Mouse (Mus musculus) heart, embryonic 11.5 days (tissue): ENCODE measurements at regions not wholly inside any gene's neighbourhood (a gene's known extent, or its start where the extent isn't known, plus 50 kb on each side); places are given as distances from the start of the nearest gene placed in this dataset.

ENCODE experiments used
- ATAC-seq: fragments of 200-750 bp; cut with Nextera tagmentation; replicated peaks from 2 replicates; pipeline ENCODE4 v1.8.0; 2017; ENCODE audit warnings: moderate library complexity; ENCODE audit not compliant: insufficient number of reproducible peaks, low FRiP score, low TSS enrichment
- H3K27ac ChIP-seq: fragments of 300-500 bp; sonication (generic); 2 replicates; pipeline ENCODE4 v1.5.1; 2014; ENCODE audit warnings: mild to moderate bottlenecking, low read depth, low read length
- H3K27me3 ChIP-seq: fragments of 300-500 bp; sonication (generic); 2 replicates; pipeline ENCODE4 v1.6.1; 2014; ENCODE audit warnings: mild to moderate bottlenecking, low read length, mixed read lengths; ENCODE audit not compliant: control insufficient read depth, insufficient read depth
- H3K36me3 ChIP-seq: fragments of 300-500 bp; sonication (generic); 2 replicates; pipeline ENCODE4 v1.6.1; 2014; ENCODE audit warnings: mild to moderate bottlenecking, low read length, moderate library complexity, mixed read lengths; ENCODE audit not compliant: control insufficient read depth, insufficient read depth
- H3K4me1 ChIP-seq: fragments of 300-500 bp; sonication (generic); 2 replicates; pipeline ENCODE4 v1.6.1; 2014; ENCODE audit warnings: low read length; ENCODE audit not compliant: control insufficient read depth, insufficient read depth
- H3K4me2 ChIP-seq: fragments of 300-500 bp; sonication (generic); 2 replicates; pipeline ENCODE4 v1.6.1; 2014; ENCODE audit warnings: mild to moderate bottlenecking, moderate library complexity
- H3K4me3 ChIP-seq: fragments of 300-500 bp; sonication (generic); 2 replicates; pipeline ENCODE4 v1.5.1; 2014; ENCODE audit warnings: low read depth, low read length
- H3K9ac ChIP-seq: fragments of 300-500 bp; sonication (generic); 2 replicates; pipeline ENCODE4 v1.6.1; 2014; ENCODE audit warnings: mild to moderate bottlenecking, low read depth, low read length, moderate library complexity
- H3K9me3 ChIP-seq: fragments of 300-500 bp; sonication (generic); replicated peaks from 2 replicates; pipeline ENCODE4 v1.6.1; 2016; ENCODE audit warnings: low read length; ENCODE audit not compliant: control insufficient read depth
- WGBS: fragments of 180-500 bp; shearing (Covaris S2); extraction: QIAGEN DNeasy Blood & Tissue Kit; methylation state at CpG from one replicate; pipeline ENCODE4 v1.1.7; 2014; ENCODE audit not compliant: insufficient replicate concordance; 5-methylcytosine and 5-hydroxymethylcytosine counted together

GRCm38 (mm10) chr11:56269915-56270493, 229.2 kb upstream of the Nmur2 start:
- Histone ChIP-seq H3K9ac (no peak overlapping the region), H3K9me3 (no peaks in the 10 kb centered on the region), H3K27ac (no peak overlapping the region), H3K4me2 (no peak overlapping the region), H3K27me3 (no peaks in the 10 kb centered on the region), H3K4me1 (peaks cover 4% of the 10 kb centered on the region; the same call in 1 of the 2 replicates), H3K4me3 (no peak overlapping the region), H3K36me3 (no peaks in the 10 kb centered on the region)
- ATAC-seq = no peak
- WGBS = 21% methylated on average over 3 of the region's 3 CpGs

GRCm38 (mm10) chr11:56262726-56263125, 221.9 kb upstream of the Nmur2 start:
- ATAC-seq = no peak
- Histone ChIP-seq H3K27me3 (no peaks in the 10 kb centered on the region), H3K27ac (no peak overlapping the region), H3K4me1 (no peaks in the 10 kb centered on the region), H3K4me3 (no peak overlapping the region), H3K36me3 (no peaks in the 10 kb centered on the region), H3K9me3 (no peaks in the 10 kb centered on the region), H3K9ac (no peak overlapping the region), H3K4me2 (no peak overlapping the region)
- 84% methylated on average over 10 of the region's 10 CpGs for WGBS

GRCm38 (mm10) chr11:56256356-56256755, 215.5 kb upstream of the Nmur2 start:
- no peaks in the 10 kb centered on the region for H3K4me1 ChIP-seq
- H3K27me3 ChIP-seq = no peaks in the 10 kb centered on the region
- no peak overlapping the region for H3K4me3 ChIP-seq
- no peak overlapping the region for H3K27ac ChIP-seq
- no peaks in the 10 kb centered on the region for H3K9me3 ChIP-seq
- no peaks in the 10 kb centered on the region for H3K36me3 ChIP-seq
- H3K4me2 ChIP-seq = no peak overlapping the region
- H3K9ac ChIP-seq = no peak overlapping the region
- ATAC-seq = no peak
- 67% methylated on average over 2 of the region's 2 CpGs for WGBS

DNA sequence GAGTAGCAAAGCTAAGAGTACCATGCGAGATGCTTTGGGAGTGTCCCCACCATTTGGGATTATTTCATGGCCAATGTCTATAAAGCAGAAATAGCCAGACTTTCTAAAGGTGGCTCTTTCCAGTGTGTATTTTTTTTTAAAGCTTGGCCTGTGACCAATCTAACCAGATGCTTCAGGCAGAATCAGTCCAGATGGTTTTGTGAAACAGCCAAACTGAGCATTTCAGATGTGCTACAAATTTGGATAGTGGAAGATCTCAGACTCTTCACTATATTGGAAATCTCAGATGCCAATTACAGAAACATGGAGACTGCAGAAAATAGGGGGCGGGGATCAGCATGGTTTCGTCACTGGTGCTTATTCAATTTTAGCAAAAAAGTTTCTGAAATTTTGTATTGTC, 213.6 kb upstream of the Nmur2 start:
- Histone ChIP-seq H3K4me1 (no peaks in the 10 kb centered on the region), H3K27ac (no peak overlapping the region), H3K9ac (no peak overlapping the region), H3K27me3 (no peaks in the 10 kb centered on the region), H3K4me3 (no peak overlapping the region), H3K4me2 (no peak overlapping the region), H3K9me3 (no peaks in the 10 kb centered on the region), H3K36me3 (no peaks in the 10 kb centered on the region)
- 83% methylated on average over 3 of the region's 3 CpGs for WGBS
- no peak for ATAC-seq

DNA sequence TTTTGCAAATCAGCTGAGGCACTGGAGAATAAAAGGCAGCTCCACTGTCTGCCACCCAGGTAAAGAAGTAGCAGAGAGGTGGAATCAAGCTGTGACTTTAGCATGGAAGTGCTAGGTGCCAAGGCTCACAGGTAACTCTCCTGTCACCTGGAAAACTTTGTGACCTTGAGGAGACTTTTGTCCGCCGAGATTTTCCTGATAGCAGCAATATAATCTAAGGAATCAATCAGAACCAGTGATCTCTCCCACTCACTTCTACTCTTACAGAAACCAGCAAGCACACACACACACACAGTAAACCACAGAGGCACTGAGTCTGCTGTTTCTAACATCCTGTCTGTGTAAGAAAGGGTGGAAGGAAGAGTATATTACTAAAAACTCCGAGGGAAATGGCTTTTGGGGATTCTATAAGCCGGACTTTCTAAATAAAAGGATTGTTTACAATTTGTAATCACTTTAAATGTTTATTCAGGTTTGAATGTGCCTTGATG, 206.6 kb upstream of the Nmur2 start:
- no peak overlapping the region for H3K4me3 ChIP-seq
- H3K27me3 ChIP-seq = no peaks in the 10 kb centered on the region
- WGBS = 27% methylated on average over 4 of the region's 4 CpGs
- no peak for ATAC-seq
- no peak overlapping the region for H3K4me2 ChIP-seq
- H3K9ac ChIP-seq = no peak overlapping the region
- no peaks in the 10 kb centered on the region for H3K9me3 ChIP-seq
- H3K4me1 ChIP-seq = no peaks in the 10 kb centered on the region
- H3K36me3 ChIP-seq = no peaks in the 10 kb centered on the region
- no peak overlapping the region for H3K27ac ChIP-seq

- no peaks in the 10 kb centered on the region for H3K36me3 ChIP-seq
- 53% methylated on average over 5 of the region's 5 CpGs for WGBS
- ATAC-seq = no peak
- no peak overlapping the region for H3K27ac ChIP-seq
- no peaks in the 10 kb centered on the region for H3K4me1 ChIP-seq
- no peaks in the 10 kb centered on the region for H3K27me3 ChIP-seq
- no peak overlapping the region for H3K9ac ChIP-seq
- H3K4me2 ChIP-seq = no peak overlapping the region
- no peak overlapping the region for H3K4me3 ChIP-seq
- H3K9me3 ChIP-seq = no peaks in the 10 kb centered on the region
These were observed 205.9 kb upstream of the Nmur2 start for GRCm38 (mm10) chr11:56246549-56247332.

DNA sequence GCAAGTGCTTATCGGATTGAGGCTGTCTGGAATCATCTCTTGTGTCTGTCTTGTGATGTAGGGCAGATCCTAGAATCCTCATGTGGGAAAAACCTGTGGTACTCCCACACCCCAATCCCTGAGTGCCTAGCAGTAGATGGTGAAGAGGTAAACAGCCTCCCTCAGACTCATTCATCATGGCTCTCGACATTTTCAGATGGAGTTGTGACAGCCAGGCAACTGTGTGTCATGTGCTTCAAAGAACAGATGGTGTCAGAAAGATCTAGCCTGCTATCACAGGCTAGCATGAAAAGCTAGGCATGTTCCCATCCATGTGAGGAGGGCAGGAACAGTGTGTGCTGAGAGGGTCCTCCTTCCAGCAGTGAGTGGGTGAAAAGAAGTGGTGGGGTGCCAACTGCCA, 204.1 kb upstream of the Nmur2 start:
- H3K9ac ChIP-seq = no peak overlapping the region
- no peaks in the 10 kb centered on the region for H3K27me3 ChIP-seq
- ATAC-seq = no peak
- WGBS = 71% methylated on average over 2 of the region's 2 CpGs
- no peak overlapping the region for H3K27ac ChIP-seq
- H3K4me1 ChIP-seq = no peaks in the 10 kb centered on the region
- H3K4me3 ChIP-seq = no peak overlapping the region
- no peaks in the 10 kb centered on the region for H3K9me3 ChIP-seq
- no peaks in the 10 kb centered on the region for H3K36me3 ChIP-seq
- H3K4me2 ChIP-seq = no peak overlapping the region

DNA sequence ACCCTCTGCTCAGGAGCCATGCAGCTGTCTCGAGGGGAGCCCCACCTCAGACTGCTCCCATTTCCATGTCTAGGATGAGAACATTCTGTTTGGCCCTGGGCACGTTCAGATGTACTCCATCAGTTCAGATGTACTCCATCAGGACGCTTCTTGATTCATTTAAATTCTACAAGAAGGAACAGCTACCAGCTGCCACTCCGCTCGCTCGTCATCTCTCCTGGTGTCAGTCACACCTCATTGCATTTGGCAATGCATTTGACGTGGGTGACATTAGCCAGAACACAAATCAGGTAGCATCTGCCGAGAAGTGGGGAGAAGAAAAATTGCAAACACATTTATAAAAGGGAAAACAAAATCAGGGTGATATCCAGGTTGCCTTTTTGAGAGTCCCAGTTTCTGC, 202.6 kb upstream of the Nmur2 start:
- no peak for ATAC-seq
- Histone ChIP-seq H3K27ac (no peak overlapping the region), H3K27me3 (no peaks in the 10 kb centered on the region), H3K4me3 (no peak overlapping the region), H3K9ac (no peak overlapping the region), H3K9me3 (no peaks in the 10 kb centered on the region), H3K4me1 (no peaks in the 10 kb centered on the region), H3K4me2 (no peak overlapping the region), H3K36me3 (no peaks in the 10 kb centered on the region)
- whole genome bisulfite sequencing = 75% methylated on average over 8 of the region's 8 CpGs

- Histone ChIP-seq H3K4me1 (no peaks in the 10 kb centered on the region), H3K9ac (no peak overlapping the region), H3K9me3 (no peaks in the 10 kb centered on the region), H3K27ac (no peak overlapping the region), H3K36me3 (no peaks in the 10 kb centered on the region), H3K4me2 (no peak overlapping the region), H3K4me3 (no peak overlapping the region), H3K27me3 (no peaks in the 10 kb centered on the region)
- no peak for ATAC-seq
- 60% methylated on average over 4 of the region's 4 CpGs for WGBS
These were observed 197.9 kb upstream of the Nmur2 start for GRCm38 (mm10) chr11:56238745-56239144.
